Mouse (Mus musculus) CH12.LX (cell line): ENCODE measurements around the gene Dtymk.
A peak's percentile ranks its signal among the peaks of the same experiment; 100 is the strongest.

Experiments
- CTCF ChIP-seq, 2 experiments: IDR thresholded peaks in 1 of 2; conservative IDR thresholded peaks in 1 of 2; 2 replicates each; pipeline ENCODE4 v1.5.1; 2011 to 2012; ENCODE audit warnings: low read depth in 2 of 2, low read length in 2 of 2, improper control_type of control experiment in 1 of 2, inconsistent platforms in 1 of 2, mild to moderate bottlenecking in 1 of 2, moderate library complexity in 1 of 2
- GABPA ChIP-seq: IDR thresholded peaks from 2 replicates; pipeline ENCODE4 v1.6.1; 2012; ENCODE audit warnings: low read depth, low read length, improper control_type of control experiment, inconsistent platforms; ENCODE audit not compliant: insufficient replicate concordance
- IRF4 ChIP-seq: IDR thresholded peaks from 2 replicates; pipeline ENCODE4 v1.6.1; 2014; ENCODE audit warnings: low read depth, mild to moderate bottlenecking, inconsistent platforms, low read length, improper control_type of control experiment
- POLR2AphosphoS2 ChIP-seq: IDR thresholded peaks from 2 replicates; pipeline ENCODE4 v1.6.1; 2011; ENCODE audit warnings: low read depth, low read length, improper control_type of control experiment
- ZNF384 ChIP-seq: IDR thresholded peaks from 2 replicates; pipeline ENCODE4 v1.6.1; 2012; ENCODE audit warnings: low read depth, low read length, improper control_type of control experiment, inconsistent platforms

DNA sequence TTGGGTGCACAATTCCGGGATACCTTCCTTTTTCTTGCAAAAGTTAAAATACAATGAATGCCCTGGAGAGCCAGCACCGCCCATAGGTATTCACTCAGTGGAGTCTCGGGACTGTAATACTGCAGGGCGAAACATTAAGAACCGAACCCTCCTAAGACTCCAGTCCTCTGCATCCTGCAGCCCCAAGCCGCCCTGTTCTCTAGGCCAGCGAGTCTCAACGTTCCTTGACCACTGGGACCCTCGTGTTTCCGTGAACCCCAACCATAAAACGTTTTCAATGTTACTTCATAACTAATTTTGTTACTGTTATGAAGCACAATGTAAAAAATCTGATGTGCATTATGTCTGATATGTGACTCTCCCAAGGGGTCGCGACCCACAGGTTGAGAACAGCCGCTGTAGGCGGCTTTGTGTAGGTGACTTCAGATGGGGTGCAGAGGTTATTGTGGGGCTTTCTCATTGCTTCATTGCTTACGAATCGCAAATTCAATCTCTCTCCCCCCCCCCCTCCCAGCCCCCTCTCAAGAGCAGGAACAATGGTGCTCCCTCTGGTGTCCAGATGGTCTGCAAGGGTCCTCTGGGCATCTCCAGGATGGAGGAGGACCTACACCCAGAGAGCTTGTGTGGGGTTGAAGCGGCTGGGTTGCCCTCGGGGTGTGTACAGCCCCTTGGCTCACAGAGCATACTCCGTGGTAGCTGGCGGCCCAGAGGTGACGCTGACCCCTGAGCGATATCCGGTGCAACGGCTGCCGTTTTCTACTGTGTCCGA is 24.2 kb upstream of the Dtymk start:
- no peak for TF ChIP-seq GABPA
- no peak for TF ChIP-seq POLR2AphosphoS2
- no peak for TF ChIP-seq IRF4
- peak in 1 of 2 experiments; percentile 5; a peak in 1 of 4 replicates for TF ChIP-seq CTCF (conservative IDR thresholded peaks at IDR 0.05 in 1 of 2, IDR thresholded peaks at IDR 0.05 in 1 of 2; ENCODE audit: low read depth in 2 of 2, low read length in 2 of 2)
- no peak for TF ChIP-seq ZNF384
